Mouse (Mus musculus): Measurements from ENCODE around the gene Rgs7bp.

GRCm38 (mm10) chr13:104939856-104940255 is 114.9 kb downstream of the Rgs7bp start:
- TF ChIP-seq CTCF (IDR thresholded peaks at IDR 0.05; ENCODE audit: control insufficient read depth, insufficient read depth, insufficient replicate concordance, low read depth, low read length) (no peak), POLR2A (IDR thresholded peaks at IDR 0.05; ENCODE audit: control insufficient read depth, low read depth, low read length) (no peak)

Data from testis, adult 2 months (tissue).